Mouse (Mus musculus) kidney, postnatal 10 days (tissue): ENCODE results near the gene Tada2b.

Experiments used
- DNase-seq: peaks from one replicate; pipeline ENCODE4 v3.0.0; 2021; ENCODE audit warnings: mixed read lengths

The Tada2b gene

DNA sequence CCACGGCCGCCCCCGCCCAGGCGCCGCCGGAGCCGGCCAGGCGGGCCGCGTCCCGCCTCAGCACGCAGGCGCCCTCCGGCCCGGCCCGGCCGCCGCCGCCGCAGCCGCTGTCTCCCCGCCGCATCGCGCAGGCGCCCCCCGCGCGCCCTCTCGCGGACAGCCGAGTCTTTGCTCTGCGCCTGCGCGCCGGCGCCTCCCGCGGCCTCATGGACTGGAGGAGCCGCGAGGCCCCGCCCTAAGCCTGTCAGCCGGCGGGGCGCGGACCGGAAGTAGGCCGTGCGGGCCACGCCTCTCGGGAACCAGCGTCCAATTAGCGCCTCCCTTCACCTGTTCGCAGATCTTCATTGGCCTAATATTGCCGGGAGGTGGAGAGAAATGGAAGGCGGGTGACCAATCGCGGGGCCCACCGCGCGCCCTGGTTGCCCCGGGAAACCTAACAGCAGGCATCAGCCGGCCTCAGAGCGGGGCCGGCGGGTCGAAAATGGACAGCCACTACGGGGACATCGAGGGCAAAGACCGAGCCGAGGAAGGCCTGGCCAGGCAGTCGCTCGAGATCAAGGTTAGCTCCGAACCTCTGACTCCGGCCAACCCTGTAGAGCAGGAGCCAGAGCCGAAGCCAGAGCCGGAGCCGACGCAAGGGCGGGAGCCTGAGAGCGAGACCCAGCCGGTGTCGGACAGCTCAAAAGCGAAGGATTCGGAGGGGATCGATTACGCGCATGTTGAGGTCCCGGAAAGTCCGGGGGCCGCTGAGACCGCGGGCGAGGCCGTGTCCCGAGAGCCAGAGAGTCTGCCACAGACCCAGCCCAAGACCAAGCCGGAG, at the start of gene Tada2b, which contains the start of gene Ccdc96:
Gene Tada2b (minus strand): TSS at position 115 of the 820 bp plus-strand sequence.
Gene Ccdc96 (plus strand): TSS at position 418 of the 820 bp plus-strand sequence.
- DNase-seq = peak; percentile 98

- peak; percentile 97 for DNase-seq
Observed at GRCm38 (mm10) chr5:36530129-36530751, 46.2 kb upstream of the Tada2b start.

DNA sequence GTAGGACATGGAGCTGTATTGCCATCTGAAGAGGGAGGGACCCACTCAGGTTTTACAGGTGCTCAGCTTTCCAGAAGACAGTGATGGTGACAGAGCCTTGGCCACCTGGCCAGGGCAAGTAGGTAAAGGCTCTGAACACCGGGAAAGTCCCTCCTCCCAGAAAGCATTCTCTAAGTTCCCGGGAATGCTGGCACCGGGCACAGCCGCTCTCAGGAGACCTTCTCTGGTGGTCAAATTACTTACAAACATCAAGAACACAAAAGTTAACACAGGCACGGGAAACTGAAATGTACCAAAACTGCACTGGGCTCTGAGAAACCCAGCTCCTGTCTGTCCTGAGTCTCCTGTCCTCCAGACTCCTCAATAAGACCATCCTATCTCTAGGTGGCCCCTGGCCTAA, 45.6 kb upstream of the Tada2b start:
- DNase-seq = no peak

DNA sequence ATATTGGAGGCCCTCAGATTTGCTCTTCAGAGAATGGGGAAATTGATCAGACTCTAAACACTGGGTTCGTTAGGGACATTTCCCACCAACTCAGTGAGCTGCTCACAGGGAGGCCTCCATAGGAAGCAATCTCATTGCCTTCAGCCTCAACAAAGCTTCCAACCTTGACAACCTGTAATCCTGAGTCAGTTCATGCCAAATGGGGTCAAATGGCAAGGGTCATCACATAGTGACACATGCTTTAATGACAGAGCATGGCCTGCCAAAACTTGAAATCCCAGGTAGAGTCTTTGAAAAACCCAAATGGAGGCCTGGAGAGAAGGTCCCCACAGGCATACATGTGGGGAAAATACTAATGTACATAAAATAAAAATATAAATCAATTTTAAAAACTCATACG, 42.8 kb upstream of the Tada2b start:
- DNase-seq = no peak

DNA sequence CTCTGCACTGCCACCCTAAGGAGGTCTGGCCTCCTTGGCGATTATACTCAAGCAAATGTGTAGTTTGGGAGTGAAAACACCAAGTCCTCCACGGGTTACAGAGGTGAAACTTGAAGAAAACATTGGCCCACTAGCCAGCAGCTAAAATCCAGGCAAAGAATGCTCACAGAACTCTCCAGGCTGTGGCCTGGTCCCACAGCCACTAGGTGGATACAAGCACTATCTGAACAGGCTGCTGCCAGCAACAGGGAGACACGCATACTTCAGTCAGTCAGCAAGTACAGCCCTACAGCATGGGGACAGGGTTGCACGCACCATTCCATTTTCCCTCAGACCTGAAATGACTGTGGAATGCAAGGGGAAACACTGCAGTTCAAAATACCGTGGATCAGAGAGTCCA, 42.2 kb upstream of the Tada2b start:
- DNase-seq = peak; percentile 43

DNA sequence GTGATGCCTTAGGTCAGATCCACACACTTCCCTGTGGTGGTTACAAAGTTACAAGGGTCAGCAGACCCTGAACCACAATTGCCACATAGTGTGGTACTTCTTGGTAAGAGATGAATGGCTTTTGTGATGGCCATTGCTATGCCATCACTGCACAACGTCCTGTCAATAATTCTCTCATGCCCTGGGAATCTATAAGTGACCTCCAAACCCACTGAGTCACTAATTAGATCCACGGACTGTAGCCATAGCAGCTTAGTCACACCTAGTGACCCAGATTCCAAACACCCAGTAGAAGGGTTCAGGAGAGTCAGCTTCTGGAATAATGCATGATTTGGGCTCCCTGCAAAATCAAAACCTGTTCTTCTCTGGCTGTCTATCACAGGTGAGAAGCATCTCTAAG, 41.1 kb upstream of the Tada2b start:
- DNase-seq = no peak

- DNase-seq = no peak
Observed at GRCm38 (mm10) chr5:36523219-36523703, 39.2 kb upstream of the Tada2b start.

- peak; percentile 84 for DNase-seq
Observed at GRCm38 (mm10) chr5:36522782-36523181, 38.7 kb upstream of the Tada2b start.

- no peak for DNase-seq
Observed at GRCm38 (mm10) chr5:36519751-36520150, 35.7 kb upstream of the Tada2b start.

GRCm38 (mm10) chr5:36517596-36517995, 33.5 kb upstream of the Tada2b start:
- DNase-seq = no peak

- no peak for DNase-seq
Observed at GRCm38 (mm10) chr5:36515558-36515957, 31.5 kb upstream of the Tada2b start.

DNA sequence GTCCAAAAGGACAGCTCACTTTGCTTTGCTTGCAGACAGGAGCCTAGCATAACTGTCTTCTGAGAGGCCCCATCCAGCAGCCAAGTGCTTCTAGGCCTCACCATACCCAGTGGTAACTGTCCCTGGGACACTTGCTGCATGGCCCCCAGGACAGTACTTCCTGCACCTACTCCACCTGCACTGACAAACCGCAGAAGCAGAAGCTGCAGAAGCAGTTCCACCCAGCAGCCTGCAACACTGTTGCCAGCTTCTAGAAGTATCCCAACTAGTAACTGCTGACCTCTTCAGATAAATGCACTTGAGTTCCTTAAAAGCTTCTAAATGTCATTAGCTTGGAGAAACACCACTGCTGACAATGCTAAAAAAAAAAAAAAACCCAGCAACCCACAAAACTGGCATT, 31.0 kb upstream of the Tada2b start:
- DNase-seq = no peak

- no peak for DNase-seq
Observed at GRCm38 (mm10) chr5:36510956-36511355, 26.9 kb upstream of the Tada2b start.

DNA sequence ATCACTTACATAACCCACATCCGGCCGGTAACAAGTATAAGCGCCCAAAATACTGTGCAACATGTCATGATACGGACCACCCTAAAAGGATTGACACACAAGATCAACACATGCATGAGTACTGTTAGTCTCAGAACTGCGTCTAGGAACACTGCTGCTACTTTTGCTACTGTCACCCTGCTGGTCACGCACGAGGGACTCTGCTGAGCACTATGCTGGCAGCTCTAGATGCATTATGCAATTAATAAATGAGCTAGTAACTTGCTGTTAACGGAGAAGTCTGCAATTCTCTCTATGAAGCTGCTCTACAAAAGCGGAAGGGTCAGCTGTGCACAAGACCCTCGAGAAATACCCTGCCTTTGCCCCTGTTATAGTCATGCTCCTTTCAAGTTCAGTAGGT, 24.3 kb upstream of the Tada2b start:
- DNase-seq = no peak

DNA sequence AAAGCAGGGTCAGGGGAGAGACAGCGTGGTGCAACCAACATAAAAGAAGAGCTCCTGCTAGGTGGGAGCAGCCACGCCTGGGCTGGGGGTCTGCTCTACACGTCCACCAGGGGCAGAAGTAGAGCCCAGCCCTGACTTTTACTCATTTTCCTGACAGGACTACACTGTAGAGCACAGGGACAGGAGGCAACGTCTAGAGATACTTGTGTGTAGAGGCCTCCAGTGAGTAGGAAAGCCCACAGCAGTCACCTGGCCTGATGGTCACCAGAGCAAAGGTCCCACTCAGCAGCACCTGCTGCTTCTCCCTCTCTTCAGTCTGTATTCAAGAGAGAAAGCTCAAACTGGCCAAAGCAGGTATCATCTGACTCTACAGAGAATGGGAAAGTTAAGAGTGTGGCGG, 21.6 kb upstream of the Tada2b start:
- DNase-seq = no peak

GRCm38 (mm10) chr5:36505235-36505634, 21.1 kb upstream of the Tada2b start:
- no peak for DNase-seq

GRCm38 (mm10) chr5:36494709-36495108, 10.6 kb upstream of the Tada2b start:
- no peak for DNase-seq

DNA sequence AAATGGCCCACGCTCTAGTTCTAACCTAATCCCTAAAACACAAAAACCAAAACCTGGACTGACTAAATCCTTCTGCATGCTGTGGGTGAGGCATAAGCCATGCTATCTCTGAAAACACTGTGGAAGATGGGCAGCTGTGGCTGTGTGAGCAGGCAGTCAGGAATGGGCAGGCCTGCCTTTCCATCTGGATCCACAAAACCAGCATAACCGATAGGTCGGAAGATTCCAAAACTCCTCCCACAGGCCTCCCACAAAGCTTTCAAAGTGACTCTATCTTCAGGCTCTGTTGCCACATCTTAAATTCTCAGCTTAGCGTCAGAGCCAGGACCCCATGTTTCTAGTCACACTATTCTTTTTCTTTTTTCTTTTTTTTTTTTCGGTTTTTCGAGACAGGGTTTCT, 9.8 kb upstream of the Tada2b start:
- DNase-seq = no peak

DNA sequence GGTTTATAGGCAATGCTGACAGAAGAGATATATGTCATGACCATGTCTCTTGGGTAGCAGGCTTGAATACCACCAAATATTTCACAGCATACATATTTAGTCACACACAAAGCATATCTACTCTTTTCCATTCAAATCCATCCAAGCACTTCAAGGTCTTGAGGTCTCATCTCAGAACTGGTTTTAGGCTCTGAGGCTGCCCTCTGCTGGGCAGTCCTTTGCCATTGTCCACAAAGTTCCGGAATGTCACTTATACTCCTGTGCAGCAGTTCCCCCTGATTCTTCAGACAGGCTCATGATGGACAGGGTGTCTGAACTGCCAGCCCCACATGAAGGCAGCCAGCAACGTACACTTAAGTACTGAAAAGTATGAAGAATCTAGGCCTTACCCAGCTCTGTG, 5.1 kb upstream of the Tada2b start:
- peak; percentile 64 for DNase-seq

- DNase-seq = no peak
Observed at GRCm38 (mm10) chr5:36485306-36485705, 1.2 kb upstream of the Tada2b start.

DNA sequence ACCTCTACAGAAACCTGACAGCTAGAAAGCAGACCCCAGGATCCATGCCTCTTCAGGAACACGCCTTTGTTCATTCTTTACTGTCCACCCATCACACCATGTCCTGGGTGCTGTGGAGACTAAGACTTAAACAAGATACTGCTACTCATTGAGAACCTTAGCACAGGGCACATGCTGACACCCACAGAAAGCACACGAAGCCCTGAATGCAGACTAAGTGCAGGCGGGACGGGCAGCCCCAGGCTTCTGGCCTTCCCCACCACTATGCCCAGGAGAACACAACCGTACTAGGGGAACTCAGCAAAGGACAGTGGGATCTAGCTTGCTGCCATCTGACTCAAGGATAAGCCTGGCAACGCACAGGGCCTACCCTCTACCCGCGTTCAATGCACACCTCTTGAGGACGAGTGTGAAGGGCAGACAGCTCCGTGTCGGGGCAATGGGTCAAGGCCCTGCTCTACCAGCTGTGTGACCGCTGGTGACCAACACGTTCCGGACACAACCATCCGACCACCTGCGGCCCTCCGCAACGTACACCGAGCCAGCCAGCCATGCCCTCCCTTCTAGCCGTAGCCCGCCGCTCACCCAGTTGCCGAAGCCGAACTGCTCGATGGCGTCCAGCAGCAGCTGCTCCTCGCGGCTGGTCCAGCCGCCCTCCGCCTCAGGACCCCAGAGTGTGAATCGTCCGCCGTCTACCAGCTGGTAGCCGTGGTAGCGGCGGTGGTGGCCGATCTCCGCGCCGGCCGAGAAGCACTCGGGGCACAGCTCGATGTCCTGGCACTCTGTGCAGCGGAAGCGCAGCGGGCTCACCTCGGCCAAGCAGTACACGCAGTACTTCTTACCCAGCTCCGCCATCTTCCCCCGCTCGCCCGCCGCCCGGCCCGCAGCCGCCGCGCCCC, 633 bp downstream of the Tada2b start:
- DNase-seq = peak; percentile 70

- DNase-seq = no peak
Observed at GRCm38 (mm10) chr5:36481114-36481513, 3.0 kb downstream of the Tada2b start.

- no peak for DNase-seq
Observed at GRCm38 (mm10) chr5:36480398-36480797, 3.7 kb downstream of the Tada2b start.
